Mouse (Mus musculus) MEL (cell line): Measurements from ENCODE around the gene Egfr. TPM values are rescaled to one million over a fixed set of nuclear protein-coding genes. Genes with fewer than 3 reads are reported as not detected.

ENCODE experiments used
- DNase-seq: peaks from one replicate; pipeline ENCODE4 v3.0.0; 2011; ENCODE audit warnings: low read depth, low spot score
- H3K27ac ChIP-seq: 2 replicates; pipeline ENCODE4 v1.5.1; 2012; ENCODE audit warnings: low read depth, mild to moderate bottlenecking, control low read depth, low read length, moderate library complexity; ENCODE audit not compliant: control insufficient read depth
- H3K27me3 ChIP-seq, 2 experiments: fragments of 150-350 bp in 1 of 2; sonication (generic) in 1 of 2; 2 replicates each; pipeline ENCODE4 v1.6.1; 2012; ENCODE audit warnings: low read length in 2 of 2, mild to moderate bottlenecking in 2 of 2, improper control_type of control experiment in 1 of 2, moderate library complexity in 1 of 2; ENCODE audit not compliant: insufficient read depth in 2 of 2, control insufficient read depth in 1 of 2
- H3K36me3 ChIP-seq, 2 experiments: 2 replicates each; pipeline ENCODE4 v1.6.1; 2012 to 2014; ENCODE audit warnings: low read length in 2 of 2, improper control_type of control experiment in 1 of 2, inconsistent platforms in 1 of 2, mild to moderate bottlenecking in 1 of 2; ENCODE audit not compliant: insufficient read depth in 2 of 2, control insufficient read depth in 1 of 2
- H3K4me1 ChIP-seq, 2 experiments: fragments of 150-350 bp in 1 of 2; sonication (generic) in 1 of 2; 2 replicates each; pipeline ENCODE4 v1.6.1; 2012; ENCODE audit warnings: low read length in 2 of 2, improper control_type of control experiment in 1 of 2, mild to moderate bottlenecking in 1 of 2; ENCODE audit not compliant: insufficient read depth in 2 of 2, control insufficient read depth in 1 of 2
- H3K4me3 ChIP-seq, 2 experiments: fragments of 150-350 bp in 1 of 2; sonication (generic) in 1 of 2; 2 replicates each; pipeline ENCODE4 v1.5.1; 2012; ENCODE audit warnings: low read depth in 2 of 2, low read length in 2 of 2, mild to moderate bottlenecking in 2 of 2, moderate library complexity in 2 of 2, control low read depth in 1 of 2, improper control_type of control experiment in 1 of 2; ENCODE audit not compliant: control insufficient read depth in 1 of 2, insufficient read depth in 1 of 2
- H3K79me2 ChIP-seq: 2 replicates; pipeline ENCODE4 v1.6.1; 2012; ENCODE audit warnings: mild to moderate bottlenecking, low read length, moderate library complexity; ENCODE audit not compliant: control insufficient read depth, poor library complexity, insufficient read depth
- H3K9ac ChIP-seq: 2 replicates; pipeline ENCODE4 v1.6.1; 2012; ENCODE audit warnings: low read depth, mild to moderate bottlenecking, control low read depth, low read length, moderate library complexity; ENCODE audit not compliant: control insufficient read depth, poor library complexity, severe bottlenecking
- H3K9me3 ChIP-seq: fragments of 150-350 bp; sonication (generic); replicated peaks from 2 replicates; pipeline ENCODE4 v1.6.1; 2012; ENCODE audit warnings: mild to moderate bottlenecking, low read length, improper control_type of control experiment, moderate library complexity; ENCODE audit not compliant: insufficient read depth
- CHD1 ChIP-seq: IDR thresholded peaks from 2 replicates; pipeline ENCODE4 v1.6.1; 2012; ENCODE audit warnings: low read depth, mild to moderate bottlenecking, inconsistent platforms, low read length, improper control_type of control experiment
- CHD2 ChIP-seq: IDR thresholded peaks from 2 replicates; pipeline ENCODE4 v1.6.1; 2011; ENCODE audit warnings: low read length, improper control_type of control experiment
- CTCF ChIP-seq, 3 experiments: IDR thresholded peaks in 2 of 3; conservative IDR thresholded peaks in 1 of 3; 2 replicates each; pipeline ENCODE4 v1.5.1; 2011 to 2012; ENCODE audit warnings: low read length in 3 of 3, low read depth in 2 of 3, mild to moderate bottlenecking in 2 of 3, improper control_type of control experiment in 1 of 3, inconsistent platforms in 1 of 3, mixed read lengths in 1 of 3, moderate library complexity in 1 of 3; ENCODE audit not compliant: control insufficient read depth in 1 of 3, insufficient read depth in 1 of 3, poor library complexity in 1 of 3, severe bottlenecking in 1 of 3
- E2F4 ChIP-seq: IDR thresholded peaks from 2 replicates; pipeline ENCODE4 v1.6.1; 2011; ENCODE audit warnings: low read depth, low read length, improper control_type of control experiment, borderline replicate concordance
- ELF1 ChIP-seq: IDR thresholded peaks from 2 replicates; pipeline ENCODE4 v1.6.1; 2014; ENCODE audit warnings: low read depth, mild to moderate bottlenecking, inconsistent platforms, low read length, improper control_type of control experiment, moderate library complexity
- ETS1 ChIP-seq: IDR thresholded peaks from 2 replicates; pipeline ENCODE4 v1.6.1; 2012; ENCODE audit warnings: low read depth, mild to moderate bottlenecking, inconsistent platforms, low read length, improper control_type of control experiment, moderate library complexity
- GABPA ChIP-seq: IDR thresholded peaks from 2 replicates; pipeline ENCODE4 v1.6.1; 2012; ENCODE audit warnings: low read depth, mild to moderate bottlenecking, inconsistent platforms, low read length, improper control_type of control experiment, moderate library complexity
- GATA1 ChIP-seq: IDR thresholded peaks from 2 replicates; pipeline ENCODE4 v1.6.1; 2011; ENCODE audit warnings: low read depth, low read length, improper control_type of control experiment
- HCFC1 ChIP-seq: IDR thresholded peaks from 2 replicates; pipeline ENCODE4 v1.6.1; 2012; ENCODE audit warnings: low read depth, mild to moderate bottlenecking, inconsistent platforms, low read length, improper control_type of control experiment, moderate library complexity
- KAT2A ChIP-seq: conservative IDR thresholded peaks from 2 replicates; pipeline ENCODE4 v1.6.1; 2012; ENCODE audit warnings: low read depth, low read length, improper control_type of control experiment, inconsistent platforms
- MAZ ChIP-seq: IDR thresholded peaks from 2 replicates; pipeline ENCODE4 v1.6.1; 2012; ENCODE audit warnings: low read depth, mild to moderate bottlenecking, inconsistent platforms, low read length, improper control_type of control experiment
- MEF2A ChIP-seq: IDR thresholded peaks from 2 replicates; pipeline ENCODE4 v1.6.1; 2014; ENCODE audit warnings: low read depth, mild to moderate bottlenecking, inconsistent platforms, low read length, improper control_type of control experiment; ENCODE audit not compliant: poor library complexity, insufficient replicate concordance, severe bottlenecking; ENCODE audit errors: extremely low read depth
- MXI1 ChIP-seq: IDR thresholded peaks from 2 replicates; pipeline ENCODE4 v1.6.1; 2011; ENCODE audit warnings: mild to moderate bottlenecking, low read depth, low read length, improper control_type of control experiment
- MYC ChIP-seq: IDR thresholded peaks from 2 replicates; pipeline ENCODE4 v1.6.1; 2011; ENCODE audit warnings: low read depth, mild to moderate bottlenecking, low read length, improper control_type of control experiment, moderate library complexity
- NELFE ChIP-seq: IDR thresholded peaks from 2 replicates; pipeline ENCODE4 v1.6.1; 2011; ENCODE audit warnings: low read depth, low read length, improper control_type of control experiment
- NRF1 ChIP-seq: IDR thresholded peaks from 2 replicates; pipeline ENCODE4 v1.6.1; 2014; ENCODE audit warnings: low read depth, mild to moderate bottlenecking, inconsistent platforms, low read length, improper control_type of control experiment, moderate library complexity; ENCODE audit not compliant: poor library complexity, insufficient read depth, severe bottlenecking
- POLR2A ChIP-seq, 2 experiments: IDR thresholded peaks; 2 replicates each; pipeline ENCODE4 v1.6.1; 2011 to 2012; ENCODE audit warnings: low read length in 2 of 2, mild to moderate bottlenecking in 2 of 2, control low read depth in 1 of 2, improper control_type of control experiment in 1 of 2, low read depth in 1 of 2, moderate library complexity in 1 of 2; ENCODE audit not compliant: control insufficient read depth in 1 of 2, insufficient read depth in 1 of 2, poor library complexity in 1 of 2
- POLR2AphosphoS2 ChIP-seq: IDR thresholded peaks from 2 replicates; pipeline ENCODE4 v1.6.1; 2011; ENCODE audit warnings: low read length, improper control_type of control experiment
- RCOR1 ChIP-seq: IDR thresholded peaks from 2 replicates; pipeline ENCODE4 v1.6.1; 2012; ENCODE audit warnings: low read depth, mild to moderate bottlenecking, inconsistent platforms, low read length, improper control_type of control experiment
- TAL1 ChIP-seq: IDR thresholded peaks from 2 replicates; pipeline ENCODE4 v1.6.1; 2012; ENCODE audit warnings: mild to moderate bottlenecking, inconsistent platforms, low read length, moderate library complexity, mixed read lengths
- TCF12 ChIP-seq: IDR thresholded peaks from 2 replicates; pipeline ENCODE4 v1.6.1; 2014; ENCODE audit warnings: low read depth, mild to moderate bottlenecking, inconsistent platforms, low read length, improper control_type of control experiment, moderate library complexity
- USF2 ChIP-seq, 2 experiments: IDR thresholded peaks; 2 replicates each; pipeline ENCODE4 v1.6.1; 2011 to 2012; ENCODE audit warnings: improper control_type of control experiment in 2 of 2, low read length in 2 of 2, borderline replicate concordance in 1 of 2, inconsistent platforms in 1 of 2, low read depth in 1 of 2, mild to moderate bottlenecking in 1 of 2; ENCODE audit not compliant: insufficient read depth in 1 of 2
- ZKSCAN1 ChIP-seq: IDR thresholded peaks from 2 replicates; pipeline ENCODE4 v1.6.1; 2012; ENCODE audit warnings: low read depth, mild to moderate bottlenecking, inconsistent platforms, low read length, improper control_type of control experiment, moderate library complexity
- ZMIZ1 ChIP-seq: IDR thresholded peaks from 2 replicates; pipeline ENCODE4 v1.6.1; 2012; ENCODE audit warnings: low read depth, mild to moderate bottlenecking, inconsistent platforms, low read length, improper control_type of control experiment, moderate library complexity
- ZNF384 ChIP-seq: IDR thresholded peaks from 2 replicates; pipeline ENCODE4 v1.6.1; 2012; ENCODE audit warnings: low read depth, mild to moderate bottlenecking, inconsistent platforms, low read length, improper control_type of control experiment
- polyA plus RNA-seq, 2 experiments: library from polyadenylated mRNA; stranded (reverse) in 1 of 2; unstranded in 1 of 2; fragments of >175 nt in 1 of 2; fragments of >200 nt in 1 of 2; gene quantifications; 2 replicates each; pipeline versions ENCODE4 v1.2.1 to v1.2.4; 2012; ENCODE audit warnings: low replicate concordance in 2 of 2, low read depth in 1 of 2; ENCODE audit not compliant: insufficient read length in 2 of 2, insufficient read depth in 1 of 2, missing spikeins in 1 of 2
- total RNA-seq: library from RNA; depleted of rRNA; stranded (reverse); fragments of 300-350 nt; gene quantifications from 2 replicates; pipeline ENCODE4 v1.2.3, GENCODE M21; 2012

The Egfr gene
- total and polyA plus RNA-seq, 3 experiments = not detected

- Histone ChIP-seq H3K36me3 (no peaks in the 10 kb centered on the region), H3K27ac (no peak overlapping the region), H3K79me2 (no peaks in the 10 kb centered on the region), H3K9me3 (no peaks in the 10 kb centered on the region), H3K9ac (no peak overlapping the region), H3K4me1 (no peaks in the 10 kb centered on the region), H3K27me3 (peaks cover 0 to 3% of the 10 kb centered on the region in 2 experiments), H3K4me3 (no peak overlapping the region)
- DNase-seq = peak; percentile 12
- no peak for TF ChIP-seq KAT2A
- no peak for TF ChIP-seq ELF1
- no peak for TF ChIP-seq POLR2AphosphoS2
- no peak for TF ChIP-seq POLR2A (IDR thresholded peaks at IDR 0.05; ENCODE audit: control insufficient read depth in 1 of 2, insufficient read depth in 1 of 2, low read depth in 1 of 2, low read length in 2 of 2, poor library complexity in 1 of 2)
- TF ChIP-seq MYC = no peak
- no peak for TF ChIP-seq ETS1
- no peak for TF ChIP-seq CHD1
- no peak for TF ChIP-seq ZMIZ1
- no peak for TF ChIP-seq MEF2A
Observed at GRCm38 (mm10) chr11:16843889-16844568, 92.0 kb downstream of the Egfr start.

DNA sequence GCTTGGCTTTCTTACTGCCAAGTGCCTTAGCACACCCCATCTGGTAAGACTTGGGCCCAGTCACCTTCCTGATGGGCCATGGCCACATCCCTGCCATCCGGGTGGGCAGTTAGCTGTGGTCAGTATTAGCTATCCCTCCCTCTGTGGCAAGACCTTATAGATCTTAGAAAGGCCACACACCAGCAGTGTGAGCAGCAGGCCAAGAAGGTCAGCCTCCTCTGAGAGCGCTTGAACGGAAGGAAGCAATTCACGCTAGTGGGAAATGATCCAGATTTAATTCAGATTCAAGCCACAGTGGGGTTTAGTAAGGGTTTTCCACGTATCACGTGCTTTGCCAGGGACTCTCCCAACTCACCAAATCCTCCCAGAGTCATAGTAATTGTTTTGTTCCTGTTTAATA is 96.9 kb downstream of the Egfr start:
- Histone ChIP-seq H3K27me3 (peaks cover 3% of the 10 kb centered on the region in 2 experiments), H3K79me2 (no peaks in the 10 kb centered on the region), H3K4me1 (no peaks in the 10 kb centered on the region), H3K27ac (no peak overlapping the region), H3K36me3 (no peaks in the 10 kb centered on the region), H3K4me3 (no peak overlapping the region), H3K9ac (no peak overlapping the region), H3K9me3 (no peaks in the 10 kb centered on the region)
- no peak for TF ChIP-seq RCOR1
- TF ChIP-seq GABPA = no peak
- TF ChIP-seq NRF1 = no peak
- no peak for TF ChIP-seq MXI1
- DNase-seq = no peak

- Histone ChIP-seq H3K27ac (no peak overlapping the region), H3K4me3 (no peak overlapping the region), H3K4me1 (no peaks in the 10 kb centered on the region), H3K27me3 (peaks cover 3% of the 10 kb centered on the region in 2 experiments; a peak in 3 of 4 replicates), H3K9me3 (no peaks in the 10 kb centered on the region), H3K9ac (no peak overlapping the region), H3K36me3 (no peaks in the 10 kb centered on the region), H3K79me2 (no peaks in the 10 kb centered on the region)
- TF ChIP-seq ZKSCAN1 (no peak), E2F4 (no peak), GABPA (no peak), KAT2A (no peak), TAL1 (no peak), NELFE (no peak), CHD2 (no peak), MAZ (no peak), TCF12 (no peak), CTCF (IDR thresholded peaks at IDR 0.05 in 2 of 3, conservative IDR thresholded peaks at IDR 0.05 in 1 of 3; ENCODE audit: control insufficient read depth in 1 of 3, insufficient read depth in 1 of 3, low read depth in 2 of 3, low read length in 3 of 3, poor library complexity in 1 of 3, severe bottlenecking in 1 of 3) (no peak), ZNF384 (no peak), GATA1 (no peak), MXI1 (no peak), HCFC1 (no peak), USF2 (IDR thresholded peaks at IDR 0.05; ENCODE audit: borderline replicate concordance in 1 of 2, insufficient read depth in 1 of 2, low read depth in 1 of 2, low read length in 2 of 2) (no peak), MEF2A (no peak)
- no peak for DNase-seq
Observed at GRCm38 (mm10) chr11:16851361-16851760, 99.4 kb downstream of the Egfr start.
